Mouse (Mus musculus) CH12.LX (cell line): Measurements from ENCODE around the gene Mob3b.

ENCODE experiments used
- CTCF ChIP-seq, 2 experiments: IDR thresholded peaks in 1 of 2; conservative IDR thresholded peaks in 1 of 2; 2 replicates each; pipeline ENCODE4 v1.5.1; 2011 to 2012; ENCODE audit warnings: low read depth in 2 of 2, low read length in 2 of 2, improper control_type of control experiment in 1 of 2, inconsistent platforms in 1 of 2, mild to moderate bottlenecking in 1 of 2, moderate library complexity in 1 of 2
- EP300 ChIP-seq: IDR thresholded peaks from 2 replicates; pipeline ENCODE4 v1.6.1; 2011; ENCODE audit warnings: low read length, improper control_type of control experiment
- TCF12 ChIP-seq: IDR thresholded peaks from 2 replicates; pipeline ENCODE4 v1.6.1; 2014; ENCODE audit warnings: low read depth, mild to moderate bottlenecking, inconsistent platforms, low read length, improper control_type of control experiment

DNA sequence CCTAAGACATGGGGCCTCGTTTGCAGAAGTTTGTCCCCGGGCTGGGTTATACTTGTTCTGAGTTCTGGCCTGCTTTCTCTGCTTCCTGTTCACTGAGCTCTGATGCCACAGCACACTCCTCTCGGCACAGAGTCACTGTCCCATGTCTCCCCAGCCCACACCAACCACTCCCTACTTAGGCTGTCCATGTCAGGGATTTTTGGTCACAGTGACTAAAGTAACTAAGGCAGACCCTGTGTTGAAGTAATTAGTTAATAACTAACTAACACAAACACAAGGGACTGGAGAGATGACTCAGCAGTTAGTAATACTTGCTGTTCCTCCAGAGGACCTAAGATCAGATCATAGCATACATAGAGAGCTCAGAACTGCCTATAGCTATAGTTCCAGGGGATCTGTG lies 8.7 kb upstream of the Mob3b start:
- TF ChIP-seq EP300 (no peak), CTCF (conservative IDR thresholded peaks at IDR 0.05 in 1 of 2, IDR thresholded peaks at IDR 0.05 in 1 of 2; ENCODE audit: low read depth in 2 of 2, low read length in 2 of 2) (no peak), TCF12 (no peak)
